Mouse (Mus musculus): ENCODE measurements at regions not wholly inside any gene's neighbourhood (a gene's known extent, or its start where the extent isn't known, plus 50 kb on each side); places are given as distances from the start of the nearest gene placed in this dataset.

GRCm38 (mm10) chr5:54178966-54179547 is 180.8 kb downstream of the Stim2 start:
- peak; percentile 64 for DNase-seq (ENCODE audit: low read depth, low spot score)

- DNase-seq (ENCODE audit: low read depth, low spot score) = peak; percentile 54
Observed at GRCm38 (mm10) chr5:54180192-54180611, 181.9 kb downstream of the Stim2 start.

GRCm38 (mm10) chr5:54180640-54181326 is 182.5 kb downstream of the Stim2 start:
- DNase-seq (ENCODE audit: low read depth, low spot score) = peak; percentile 61

GRCm38 (mm10) chr5:54181327-54181863 is 183.1 kb downstream of the Stim2 start:
- no peak for DNase-seq (ENCODE audit: low read depth, low spot score)

- DNase-seq (ENCODE audit: low read depth, low spot score) = no peak
Observed at GRCm38 (mm10) chr5:54182754-54183153, 184.5 kb downstream of the Stim2 start.

- DNase-seq (ENCODE audit: low read depth, low spot score) = no peak
Observed at GRCm38 (mm10) chr5:54185662-54186061, 187.4 kb downstream of the Stim2 start.

- DNase-seq (ENCODE audit: low read depth, low spot score) = no peak
Observed at GRCm38 (mm10) chr5:54186076-54186676, 187.9 kb downstream of the Stim2 start.

- no peak for DNase-seq (ENCODE audit: low read depth, low spot score)
Observed at GRCm38 (mm10) chr5:54191688-54192087, 193.4 kb downstream of the Stim2 start.

- no peak for DNase-seq (ENCODE audit: low read depth, low spot score)
Observed at GRCm38 (mm10) chr5:54194846-54195245, 196.5 kb downstream of the Stim2 start.

- no peak for DNase-seq (ENCODE audit: low read depth, low spot score)
Observed at GRCm38 (mm10) chr5:54200032-54200431, 201.7 kb downstream of the Stim2 start.

- DNase-seq (ENCODE audit: low read depth, low spot score) = no peak
Observed at GRCm38 (mm10) chr5:54200587-54200986, 202.3 kb downstream of the Stim2 start.

- no peak for DNase-seq (ENCODE audit: low read depth, low spot score)
Observed at GRCm38 (mm10) chr5:54211457-54211856, 213.2 kb downstream of the Stim2 start.

GRCm38 (mm10) chr5:54212038-54212589 is 213.8 kb downstream of the Stim2 start:
- peak; percentile 14 for DNase-seq (ENCODE audit: low read depth, low spot score)

- no peak for DNase-seq (ENCODE audit: low read depth, low spot score)
Observed at GRCm38 (mm10) chr5:54225031-54225430, 226.7 kb downstream of the Stim2 start.

- DNase-seq (ENCODE audit: low read depth, low spot score) = no peak
Observed at GRCm38 (mm10) chr5:54234580-54234979, 236.3 kb downstream of the Stim2 start.

GRCm38 (mm10) chr5:54235226-54235625 is 236.9 kb downstream of the Stim2 start:
- no peak for DNase-seq (ENCODE audit: low read depth, low spot score)

- DNase-seq (ENCODE audit: low read depth, low spot score) = no peak
Observed at GRCm38 (mm10) chr5:54237226-54237625, 238.9 kb downstream of the Stim2 start.

GRCm38 (mm10) chr5:54238646-54239167 is 240.4 kb downstream of the Stim2 start:
- DNase-seq (ENCODE audit: low read depth, low spot score) = no peak

GRCm38 (mm10) chr5:54239586-54239985 is 241.3 kb downstream of the Stim2 start:
- no peak for DNase-seq (ENCODE audit: low read depth, low spot score)

- DNase-seq (ENCODE audit: low read depth, low spot score) = no peak
Observed at GRCm38 (mm10) chr5:54241169-54241917, 243.0 kb downstream of the Stim2 start.

- DNase-seq (ENCODE audit: low read depth, low spot score) = no peak
Observed at GRCm38 (mm10) chr5:54242126-54242525, 243.8 kb downstream of the Stim2 start.

Measured in mesoderm, embryonic 11.5 days (tissue).